10 mouse cellular contexts compared by ENCODE assay signal in the genomic region with DNA sequence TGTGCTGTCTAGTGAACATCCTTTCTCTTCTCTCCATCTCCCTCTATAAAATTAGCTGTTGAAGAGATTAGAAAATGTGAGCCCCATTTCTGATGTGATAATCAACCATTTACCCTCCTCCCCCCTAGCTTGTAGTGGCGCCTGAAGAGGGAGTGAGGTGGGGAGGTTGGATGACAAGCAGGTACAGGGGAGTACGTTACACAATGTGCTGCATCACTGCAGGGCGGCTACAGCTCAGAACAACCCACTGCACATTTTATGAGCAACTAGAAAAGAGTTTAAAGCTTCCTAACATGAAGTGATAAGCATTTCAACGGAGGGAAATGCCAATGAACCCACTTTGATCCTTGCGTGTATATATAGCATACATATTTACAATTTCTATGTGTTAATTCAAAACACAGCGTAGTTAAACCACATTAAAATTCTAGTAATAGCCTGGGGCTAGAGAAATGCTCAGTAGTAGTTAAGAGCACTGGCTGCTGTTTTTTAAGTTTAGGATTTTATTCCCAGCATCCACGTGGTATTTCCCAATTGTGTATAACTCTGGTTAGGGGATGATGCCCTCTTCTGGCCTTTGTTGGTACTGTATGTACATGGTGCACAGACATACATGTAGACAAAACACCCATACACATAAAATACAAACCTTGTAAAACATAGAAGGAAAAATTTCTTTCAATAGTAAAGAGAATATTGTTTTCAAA. TPM values are rescaled to one million over a fixed set of nuclear protein-coding genes. Genes with fewer than 3 reads are reported as not detected.
DNase-seq lines count a peak whose midpoint lies in the region; ATAC-seq lines count a peak whose summit lies in the region.
"Had no signal": no experiment of that assay in that cellular context is flagged by ENCODE, and none has a peak within 500 bp of the region (broad histone marks: within the 10 kb centered on the region; RNA-seq: fewer than 3 reads in every experiment).

No protein-coding gene starts in this region.

- WGBS in forebrain, embryonic 14.5 days: 76% methylated on average over 7 of the region's 7 CpGs

- H3K27me3 ChIP-seq in forebrain, embryonic 14.5 days (replicated peaks; ENCODE audit: control insufficient read depth, insufficient read depth, low read length): no peaks in the 10 kb centered on the region

- H3K27ac ChIP-seq in forebrain, embryonic 14.5 days (ENCODE audit: low read depth, low read length): no peak overlapping the region

- no peak overlapping the region for H3K9ac ChIP-seq in forebrain, embryonic 14.5 days (ENCODE audit: low read length)

- no peaks in the 10 kb centered on the region for H3K9me3 ChIP-seq in forebrain, embryonic 14.5 days (replicated peaks; ENCODE audit: control insufficient read depth, low read length)

- H3K4me2 ChIP-seq in forebrain, embryonic 14.5 days (ENCODE audit: low read length): no peak overlapping the region

- ATAC-seq in forebrain, embryonic 14.5 days: peak; percentile 76
- peak; percentile 60; the same call in 1 of the 2 replicates for ATAC-seq in megakaryocyte progenitor cell, adult 5-6 weeks (replicated peaks; ENCODE audit: poor library complexity)

- peak; percentile 35 for DNase-seq in cerebellum, adult 9-10 months
- DNase-seq in cerebellum, adult 9-11 months: no peak
- peak; percentile 27 for DNase-seq in 3134 (ENCODE audit: extremely low read depth, insufficient read length, low spot score)
- DNase-seq in adrenal gland, postnatal 14 days: peak; percentile 77
- peak; percentile 81 for DNase-seq in forebrain, embryonic 14.5 days (ENCODE audit: low spot score)
- peak; percentile 40 to 74 for DNase-seq in kidney, postnatal 25 days
- DNase-seq in testis, postnatal 10 days (ENCODE audit: low spot score): peak; percentile 81

- H3K36me3 ChIP-seq in forebrain, embryonic 14.5 days (ENCODE audit: control insufficient read depth, insufficient read depth, low read length): no peaks in the 10 kb centered on the region

- H3K4me3 ChIP-seq in forebrain, embryonic 14.5 days (ENCODE audit: low read depth, low read length): no peak overlapping the region

- H3K4me1 ChIP-seq in forebrain, embryonic 14.5 days (ENCODE audit: control insufficient read depth, insufficient read depth, low read length): no peaks in the 10 kb centered on the region

RNA-seq across cellular contexts. Expression of a gene that starts 7.6 kb away (rescaled TPM):
- 91.3 and 108 TPM in 2 replicates for total RNA-seq in adrenal gland, postnatal 14 days (2021)
- polyA plus RNA-seq in forebrain, embryonic 14.5 days (2014; fragmentation: Nextera tagmentation; extraction: Ambion mirVana): 29.5 and 31.8 TPM in 2 replicates
- not detected in 2 replicates for total RNA-seq in megakaryocyte progenitor cell, adult 5-6 weeks (2015)
- not detected in 2 replicates for total RNA-seq in megakaryocyte progenitor cell, adult 5-6 weeks (2017)
- total RNA-seq: hematopoietic stem cell, adult 5-6 weeks had no signal
- polyA plus RNA-seq: small intestine, adult 2 months had no signal

Comparison
In these comparisons a context has a peak if more than half of its experiments do, and no peak if none do; other contexts are left out.
1. RNA of a gene that starts 7.6 kb away (total RNA-seq): 91.3 to 108 TPM in adrenal gland, postnatal 14 days; not detected in megakaryocyte progenitor cell, adult 5-6 weeks; every median in the first group is over 10 times any median in the second.